Mouse (Mus musculus) v-Abl transformed pro-B cells (cell line): ENCODE data around the gene Nr1i3.

Source experiments
- in situ Hi-C, 2 experiments: fragments of 400-800 bp; cut with MboI; formaldehyde crosslinking; loops; one replicate each; pipeline ENCODE4 v1.15.1; 2025; ENCODE audit not compliant: unreplicated experiment in 2 of 2

The Nr1i3 gene

GRCm38 (mm10) chr1:171247916-171248315 is 34.1 kb downstream of the Nr1i3 start:
- in situ Hi-C loops = loop anchor here (25.0 kb wide), 2 partner anchors 236 to 611 kb away; partner anchors contain the start of genes Fcgr4 (in 1 of the 2) and Olfml2b (in 1 of the 2)

- in situ Hi-C loops = loop anchor here (25.0 kb wide), 2 partner anchors 236 to 611 kb away; partner anchors contain the start of genes Fcgr4 (in 1 of the 2) and Olfml2b (in 1 of the 2)
These were observed 34.8 kb downstream of the Nr1i3 start for GRCm38 (mm10) chr1:171248386-171249226.

GRCm38 (mm10) chr1:171249913-171250600 is 36.3 kb downstream of the Nr1i3 start, which contains the start of gene Adamts4:
Gene Adamts4 (plus strand): TSS chr1:171250421.
- in situ Hi-C loops = loop anchor here (5.0 to 25.0 kb wide), 5 partner anchors 133 to 613 kb away; partner anchors contain the start of genes Olfml2b (in 2 of the 2) and Fcgr4 (in 1 of the 2)

- in situ Hi-C loops = loop anchor here (5.0 to 25.0 kb wide), 4 partner anchors 134 to 614 kb away; partner anchors contain the start of gene Olfml2b (in 1 of the 2)
These were observed 37.2 kb downstream of the Nr1i3 start, which contains the start of gene Ndufs2 for GRCm38 (mm10) chr1:171250680-171251593. Gene Ndufs2 (minus strand): TSS chr1:171251388.

GRCm38 (mm10) chr1:171251594-171252324 is 38.0 kb downstream of the Nr1i3 start:
- in situ Hi-C loops = loop anchor here (5.0 to 25.0 kb wide), 4 partner anchors 134 to 614 kb away; partner anchors contain the start of gene Olfml2b (in 1 of the 2)

GRCm38 (mm10) chr1:171252415-171252814 is 38.6 kb downstream of the Nr1i3 start:
- in situ Hi-C loops = loop anchor here (5.0 to 25.0 kb wide), 4 partner anchors 135 to 615 kb away; partner anchors contain the start of gene Olfml2b (in 1 of the 2)

- in situ Hi-C loops = loop anchor here in 1 of 2 experiments (10.0 to 25.0 kb wide), 2 partner anchors 361 to 619 kb away; partner anchors contain the start of gene Olfml2b
These were observed 42.5 kb downstream of the Nr1i3 start for GRCm38 (mm10) chr1:171256095-171256818.

- in situ Hi-C loops = loop anchor here in 1 of 2 experiments (10.0 to 25.0 kb wide), 2 partner anchors 362 to 620 kb away; partner anchors contain the start of gene Olfml2b
These were observed 43.3 kb downstream of the Nr1i3 start for GRCm38 (mm10) chr1:171256937-171257548.

GRCm38 (mm10) chr1:171257781-171258180 is 44.0 kb downstream of the Nr1i3 start:
- in situ Hi-C loops = loop anchor here in 1 of 2 experiments (10.0 to 25.0 kb wide), 2 partner anchors 363 to 620 kb away; partner anchors contain the start of gene Olfml2b

- in situ Hi-C loops = loop anchor here in 1 of 2 experiments (10.0 to 25.0 kb wide), 2 partner anchors 364 to 622 kb away; partner anchors contain the start of gene Olfml2b
These were observed 45.2 kb downstream of the Nr1i3 start for GRCm38 (mm10) chr1:171258921-171259320.

GRCm38 (mm10) chr1:171260316-171260715 is 46.5 kb downstream of the Nr1i3 start:
- in situ Hi-C loops = loop anchor here (10.0 to 25.0 kb wide), 2 partner anchors 246 to 623 kb away; partner anchors contain the start of genes Fcgr4 (in 1 of the 2) and Olfml2b (in 1 of the 2)

- in situ Hi-C loops = loop anchor here (10.0 to 25.0 kb wide), 2 partner anchors 248 to 625 kb away; partner anchors contain the start of genes Fcgr4 (in 1 of the 2) and Olfml2b (in 1 of the 2)
These were observed 48.9 kb downstream of the Nr1i3 start for GRCm38 (mm10) chr1:171262594-171263130.

GRCm38 (mm10) chr1:171263185-171263611 is 49.4 kb downstream of the Nr1i3 start:
- in situ Hi-C loops = loop anchor here (10.0 to 25.0 kb wide), 2 partner anchors 248 to 626 kb away; partner anchors contain the start of genes Fcgr4 (in 1 of the 2) and Olfml2b (in 1 of the 2)

- in situ Hi-C loops = loop anchor here (10.0 to 25.0 kb wide), 2 partner anchors 249 to 627 kb away; partner anchors contain the start of genes Fcgr4 (in 1 of the 2) and Olfml2b (in 1 of the 2)
These were observed 50.1 kb downstream of the Nr1i3 start for GRCm38 (mm10) chr1:171263666-171264461.

GRCm38 (mm10) chr1:171265971-171266744 is 52.4 kb downstream of the Nr1i3 start:
- in situ Hi-C loops = loop anchor here (10.0 to 25.0 kb wide), 2 partner anchors 251 to 629 kb away; partner anchors contain the start of genes Fcgr4 (in 1 of the 2) and Olfml2b (in 1 of the 2)
